ENCODE assay signal across 15 mouse cellular contexts in genomic region chr15:86279059-86279974, GRCm38 (mm10).
DNase-seq lines count a peak whose midpoint lies in the region; ATAC-seq and TF ChIP-seq lines count a peak whose summit lies in the region.
"Had no signal": no experiment of that assay in that cellular context is flagged by ENCODE, and none has a peak within 500 bp of the region (broad histone marks: within the 10 kb centered on the region; RNA-seq: fewer than 3 reads in every experiment).

No protein-coding gene starts in this region.

- no peak for TF ChIP-seq CTCF in lung, postnatal 0 days (IDR thresholded peaks at IDR 0.05)

- H3K4me1 ChIP-seq in kidney, embryonic 15.5 days = peaks cover 37% of the 10 kb centered on the region
- peaks cover 9% of the 10 kb centered on the region; the same call in 1 of the 2 replicates for H3K4me1 ChIP-seq in lung, postnatal 0 days (ENCODE audit: insufficient read depth, low read depth, low read length)
- H3K4me1 ChIP-seq in limb, embryonic 14.5 days (ENCODE audit: control insufficient read depth, insufficient read depth, low read length) = peaks cover 39% of the 10 kb centered on the region

- no peaks in the 10 kb centered on the region for H3K36me3 ChIP-seq in kidney, embryonic 15.5 days
- no peaks in the 10 kb centered on the region for H3K36me3 ChIP-seq in lung, postnatal 0 days (ENCODE audit: insufficient read depth, low read length)
- H3K36me3 ChIP-seq in limb, embryonic 14.5 days (ENCODE audit: control insufficient read depth, insufficient read depth, low read length) = no peaks in the 10 kb centered on the region
- H3K36me3 ChIP-seq: hindbrain, embryonic 13.5 days; neural tube, embryonic 12.5 days had no signal

- no peaks in the 10 kb centered on the region for H3K9me3 ChIP-seq in kidney, embryonic 15.5 days (replicated peaks)
- no peaks in the 10 kb centered on the region for H3K9me3 ChIP-seq in lung, postnatal 0 days (ENCODE audit: low read length)
- H3K9me3 ChIP-seq in limb, embryonic 14.5 days (ENCODE audit: control insufficient read depth, low read length) = no peaks in the 10 kb centered on the region
- H3K9me3 ChIP-seq: hindbrain, embryonic 13.5 days; neural tube, embryonic 12.5 days had no signal

- H3K4me2 ChIP-seq in kidney, embryonic 15.5 days = no peak overlapping the region
- H3K4me2 ChIP-seq in lung, postnatal 0 days (replicated peaks; ENCODE audit: low read depth, low read length) = no peak overlapping the region
- H3K4me2 ChIP-seq in limb, embryonic 14.5 days (replicated peaks; ENCODE audit: low read depth, low read length, severe bottlenecking) = no peak overlapping the region
- H3K4me2 ChIP-seq: hindbrain, embryonic 13.5 days; midbrain, embryonic 11.5 days; neural tube, embryonic 12.5 days had no signal

- no peak overlapping the region for H3K9ac ChIP-seq in kidney, embryonic 15.5 days
- H3K9ac ChIP-seq in lung, postnatal 0 days (replicated peaks; ENCODE audit: low read depth) = no peak overlapping the region
- H3K9ac ChIP-seq in limb, embryonic 14.5 days (ENCODE audit: low read depth, low read length, severe bottlenecking) = 0 out of 2 replicates have a peak overlapping the region, but pooled peaks have one; percentile 2
- H3K9ac ChIP-seq: hindbrain, embryonic 13.5 days; liver, postnatal 0 days; neural tube, embryonic 12.5 days had no signal

- peak; percentile 53; the same call in 1 of the 2 replicates for ATAC-seq in kidney, embryonic 15.5 days (replicated peaks; ENCODE audit: low FRiP score)
- 0 out of 2 replicates have a peak, but pooled peaks have one; percentile 21 for ATAC-seq in lung, postnatal 0 days
- ATAC-seq in limb, embryonic 14.5 days (ENCODE audit: low FRiP score, low read depth) = no peak
- ATAC-seq: liver, postnatal 0 days had no signal

- DNase-seq in kidney, adult 18-20 months = no peak
- DNase-seq in lung, postnatal 0 days (ENCODE audit: low spot score) = peak; percentile 25
- no peak for DNase-seq in lung, postnatal 25 days (ENCODE audit: low spot score)
- peak; percentile 24 for DNase-seq in kidney, postnatal 14 days
- no peak for DNase-seq in limb, embryonic 14.5 days (ENCODE audit: low spot score)
- DNase-seq in spleen, postnatal 10 days (ENCODE audit: low spot score in 2 of 2) = no peak
- DNase-seq: adrenal gland, postnatal 14 days; cerebellum, adult 11-12 months; embryo, embryonic 11 days; liver, postnatal 0 days; retina, postnatal 1 day had no signal

- no peak for TF ChIP-seq EP300 in lung, postnatal 0 days (IDR thresholded peaks at IDR 0.05)

- no peaks in the 10 kb centered on the region for H3K27me3 ChIP-seq in kidney, embryonic 15.5 days
- H3K27me3 ChIP-seq in lung, postnatal 0 days (replicated peaks; ENCODE audit: insufficient read depth, low read length) = no peaks in the 10 kb centered on the region
- no peaks in the 10 kb centered on the region for H3K27me3 ChIP-seq in limb, embryonic 14.5 days (ENCODE audit: control insufficient read depth, insufficient read depth, low read length)
- H3K27me3 ChIP-seq: hindbrain, embryonic 13.5 days; neural tube, embryonic 12.5 days had no signal

- TF ChIP-seq POLR2A in limb, embryonic 14.5 days (IDR thresholded peaks at IDR 0.05; ENCODE audit: borderline replicate concordance, extremely low read depth, insufficient read depth, insufficient read length) = no peak

- 54% methylated on average over 14 of the region's 14 CpGs for WGBS in kidney, embryonic 15.5 days
- WGBS in lung, postnatal 0 days = 52% methylated on average over 14 of the region's 14 CpGs
- WGBS in limb, embryonic 14.5 days = 51% methylated on average over 14 of the region's 14 CpGs

- H3K4me3 ChIP-seq in kidney, embryonic 15.5 days (replicated peaks) = no peak overlapping the region
- no peak overlapping the region for H3K4me3 ChIP-seq in lung, postnatal 0 days (ENCODE audit: low read depth, low read length)
- no peak overlapping the region for H3K4me3 ChIP-seq in limb, embryonic 14.5 days (replicated peaks; ENCODE audit: low read length)
- H3K4me3 ChIP-seq: hindbrain, embryonic 13.5 days; neural tube, embryonic 12.5 days had no signal

- peak overlapping the region; percentile 68 for H3K27ac ChIP-seq in kidney, embryonic 15.5 days
- no peak overlapping the region for H3K27ac ChIP-seq in lung, postnatal 0 days (ENCODE audit: low read length)
- no peak overlapping the region for H3K27ac ChIP-seq in limb, embryonic 14.5 days (replicated peaks; ENCODE audit: low read depth, low read length)
- H3K27ac ChIP-seq: neural tube, embryonic 12.5 days had no signal

Comparison
In these comparisons a context has a peak if more than half of its experiments do, and no peak if none do; other contexts are left out.
1. DNase-seq: peak in lung, postnatal 0 days (single experiment) and kidney, postnatal 14 days (single experiment); none in kidney, adult 18-20 months (single experiment), lung, postnatal 25 days (single experiment), limb, embryonic 14.5 days (single experiment) and spleen, postnatal 10 days (0 of 2).